Mouse (Mus musculus) liver, postnatal 0 days (tissue): ENCODE measurements at regions not wholly inside any gene's neighbourhood (a gene's known extent, or its start where the extent isn't known, plus 50 kb on each side); places are given as distances from the start of the nearest gene placed in this dataset.

Experiments
- CTCF ChIP-seq: sonication (generic); IDR thresholded peaks from 2 replicates; pipeline ENCODE4 v1.5.1; 2016; ENCODE audit warnings: antibody characterized with exemption, low read depth
- EP300 ChIP-seq: IDR thresholded peaks from 2 replicates; pipeline ENCODE4 v1.6.1; 2016; ENCODE audit warnings: antibody characterized with exemption, low read depth, mild to moderate bottlenecking

GRCm38 (mm10) chr13:112136850-112137249, 151.4 kb upstream of the Ankrd55 start:
- TF ChIP-seq CTCF (no peak), EP300 (no peak)
